Mouse (Mus musculus) spleen, adult 18-20 months (tissue): ENCODE data around the gene Slitrk3.
"Not testable (repeated sequence)": the region's sequence is repeated elsewhere in the genome, so short reads cannot be mapped to it uniquely, and the experiment has no call there.

ENCODE experiments used
- DNase-seq, 2 experiments: peaks; one replicate each; pipeline ENCODE4 v3.0.0; 2022; ENCODE audit warnings: mixed read lengths in 2 of 2

The Slitrk3 gene

DNA sequence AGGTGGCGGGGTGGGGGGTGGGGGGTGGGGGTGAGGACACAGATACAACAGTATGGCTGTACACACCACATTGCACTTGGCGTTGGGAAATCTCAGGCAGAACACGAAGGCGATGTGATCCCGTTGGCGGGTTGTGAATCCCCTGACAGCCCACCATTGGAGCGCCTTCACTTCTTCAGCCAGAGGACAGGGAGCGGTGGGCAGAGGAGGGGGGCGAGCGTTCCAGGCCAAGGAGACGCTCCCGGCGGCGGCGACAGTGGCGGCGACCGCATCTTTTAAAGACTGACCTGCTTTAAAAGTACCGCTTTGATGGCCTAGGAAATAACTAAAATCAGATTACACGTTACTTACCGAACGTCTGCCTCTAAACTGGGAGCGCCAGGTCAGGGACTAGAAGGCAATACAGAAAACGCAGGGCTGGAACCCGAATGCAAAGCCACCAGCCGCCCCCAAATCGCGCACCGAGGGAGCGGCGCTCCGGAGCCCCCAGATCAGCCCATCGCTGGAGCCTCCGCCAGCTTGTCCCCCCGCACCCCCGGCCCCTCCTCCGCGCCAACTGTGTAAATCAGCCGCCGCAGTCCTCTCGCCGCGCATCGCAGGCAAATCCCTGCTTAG is at the start of gene Slitrk3:
Slitrk3 (minus strand) TSS at position 607 of the 615 bp plus-strand sequence.
- no peak for DNase-seq

DNA sequence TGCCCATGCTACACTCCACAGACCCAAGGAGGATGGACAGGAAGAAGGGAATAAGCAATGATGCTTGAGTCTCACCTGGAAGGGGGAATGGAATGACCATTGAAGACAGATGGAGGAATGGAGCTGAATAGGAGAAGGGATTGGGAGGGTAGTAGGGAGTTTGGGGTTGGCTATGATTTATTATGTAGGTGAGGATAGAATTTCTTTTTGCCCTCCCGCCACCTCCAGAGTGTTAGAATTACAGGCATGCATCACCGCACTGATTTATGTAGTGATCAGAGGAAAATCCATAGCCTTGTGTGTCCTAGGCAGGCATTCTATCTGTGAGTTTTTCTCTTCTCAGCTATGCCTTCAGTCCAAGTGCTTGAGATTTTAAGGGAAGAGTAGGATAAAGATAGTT is 36.8 kb upstream of the Slitrk3 start:
- DNase-seq: not testable (repeated sequence)

DNA sequence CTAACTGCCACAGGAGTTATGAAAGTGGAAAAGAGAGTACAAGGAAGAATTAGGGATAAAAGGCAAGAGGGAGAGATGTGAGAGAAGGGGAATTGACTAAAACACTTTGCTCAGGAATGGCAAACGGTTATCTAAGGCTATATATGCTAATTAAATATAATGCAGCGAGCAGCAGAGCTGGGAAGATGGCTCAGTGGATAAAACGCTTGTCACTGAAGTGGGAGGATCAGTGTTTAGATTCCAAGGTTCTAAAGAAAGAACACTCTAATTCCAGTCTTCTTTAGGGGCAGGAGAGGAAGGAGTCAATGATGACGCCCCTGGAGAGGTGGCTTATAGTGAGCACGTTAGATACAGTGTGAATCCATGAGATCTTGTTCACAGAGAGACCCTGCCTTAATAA is 27.0 kb upstream of the Slitrk3 start:
- DNase-seq: no peak

DNA sequence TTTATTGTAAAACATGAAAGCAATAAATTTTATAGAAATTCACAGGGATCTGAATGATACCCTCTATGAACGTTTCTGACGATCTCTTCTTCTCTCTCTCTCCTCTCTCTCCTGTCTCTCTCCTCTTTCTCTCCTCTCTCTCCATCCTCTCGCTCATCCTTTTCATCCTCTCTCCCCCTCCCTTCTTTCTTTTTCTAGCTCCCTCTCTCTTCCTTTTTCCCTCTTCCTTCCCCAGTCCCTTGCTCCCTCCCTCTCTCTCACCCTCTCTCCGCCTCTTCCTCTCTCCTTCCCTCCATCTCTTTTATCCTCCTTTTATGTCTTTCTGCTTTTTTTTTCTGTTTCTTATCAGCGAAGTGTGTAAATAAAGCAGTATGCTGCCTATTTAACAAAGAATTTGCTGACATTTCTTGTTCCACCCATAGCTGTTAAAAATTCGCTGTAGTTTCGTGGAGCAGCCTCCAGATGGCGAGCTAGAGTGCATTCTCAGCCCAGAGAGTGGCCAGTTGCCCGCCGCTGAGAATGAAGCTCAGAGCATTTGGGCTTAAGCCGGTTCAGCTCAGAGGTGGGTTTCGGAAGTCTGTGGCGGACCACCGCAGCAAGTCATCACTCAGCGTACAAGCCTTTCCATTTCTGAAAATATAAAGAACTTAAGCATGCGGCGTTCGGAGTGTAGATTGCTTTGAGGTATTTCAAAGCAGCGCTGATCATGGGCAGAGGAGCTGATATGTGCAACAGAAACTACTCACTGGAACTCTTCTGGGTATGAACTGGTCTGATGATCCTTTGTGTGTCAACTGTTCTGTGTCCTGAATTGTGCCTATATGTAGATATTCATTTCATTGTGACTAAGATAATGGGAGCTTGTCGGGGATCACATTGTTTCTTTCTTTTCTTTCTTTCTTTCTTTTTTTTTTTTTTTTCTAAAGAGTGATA is 8.5 kb upstream of the Slitrk3 start:
- DNase-seq: no peak

DNA sequence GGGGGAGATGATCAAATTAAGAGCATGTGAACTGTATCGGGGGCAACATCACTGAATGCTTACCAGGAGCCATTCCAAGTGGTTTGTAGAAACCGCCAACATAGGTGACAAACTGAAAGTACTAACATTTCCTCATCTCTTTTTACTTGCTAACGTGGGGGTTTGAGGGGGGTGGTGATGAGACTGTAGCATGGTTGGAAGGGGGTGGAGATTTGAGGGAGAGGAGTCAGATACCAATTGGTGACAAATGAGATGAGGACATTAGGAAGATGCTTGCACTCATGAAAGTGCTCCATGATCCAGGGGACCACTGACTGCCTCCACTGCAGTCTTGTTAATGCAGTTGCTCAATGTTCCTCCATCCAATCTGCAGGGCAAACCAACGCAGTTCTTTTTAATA is 587 bp upstream of the Slitrk3 start:
- no peak for DNase-seq

DNA sequence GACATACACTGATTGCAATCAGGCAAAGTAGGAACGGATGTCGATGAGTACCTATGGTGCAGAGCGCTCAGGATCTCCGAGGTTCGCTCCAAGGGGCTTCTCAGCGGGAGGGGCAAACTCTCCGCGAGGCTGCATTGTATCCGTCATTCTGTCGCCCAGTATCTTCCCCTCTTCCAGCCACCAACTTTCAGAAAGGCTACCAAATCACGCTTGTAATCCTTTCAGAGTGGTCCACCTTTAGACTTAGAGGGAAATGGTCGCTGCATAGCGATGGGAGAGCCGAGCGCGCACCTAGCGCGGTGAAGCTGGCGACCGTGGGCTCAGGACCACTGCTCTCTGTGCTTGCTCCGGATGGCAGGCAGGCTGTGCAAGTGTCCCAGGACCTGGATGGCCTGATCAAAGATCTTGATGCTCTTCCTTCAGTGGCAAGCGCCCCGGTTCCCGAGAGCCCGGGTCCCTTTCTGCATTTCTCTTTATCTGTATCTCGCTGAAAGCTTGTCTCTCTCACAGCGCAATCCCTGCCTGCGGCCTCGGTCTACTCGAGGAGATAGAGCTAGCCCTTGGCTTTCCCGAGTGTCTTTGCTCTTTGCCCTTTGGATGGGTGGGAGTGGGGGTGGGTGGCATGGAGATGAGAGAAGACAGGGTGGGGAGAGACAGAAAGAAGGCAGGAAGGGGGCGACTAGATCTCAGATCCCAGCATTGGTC is 959 bp downstream of the Slitrk3 start:
- DNase-seq: no peak

DNA sequence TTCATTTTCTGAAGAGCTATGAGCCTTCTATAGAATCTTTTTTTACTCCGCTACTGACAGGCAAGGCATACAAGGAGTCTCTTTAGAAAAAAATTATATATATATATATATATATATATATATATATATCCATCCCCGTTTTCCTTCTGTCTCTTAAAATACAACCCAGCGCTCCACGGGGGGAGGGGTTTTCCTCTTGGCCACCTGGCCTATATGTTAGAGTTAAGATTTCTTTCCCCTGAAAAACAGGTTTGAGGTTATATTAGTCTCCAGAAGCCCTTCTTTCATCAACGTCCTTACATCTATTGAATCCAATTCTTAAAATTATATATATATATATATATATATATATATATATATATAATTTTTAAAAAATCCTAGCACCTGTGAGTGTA is 1.6 kb downstream of the Slitrk3 start:
- no peak for DNase-seq

DNA sequence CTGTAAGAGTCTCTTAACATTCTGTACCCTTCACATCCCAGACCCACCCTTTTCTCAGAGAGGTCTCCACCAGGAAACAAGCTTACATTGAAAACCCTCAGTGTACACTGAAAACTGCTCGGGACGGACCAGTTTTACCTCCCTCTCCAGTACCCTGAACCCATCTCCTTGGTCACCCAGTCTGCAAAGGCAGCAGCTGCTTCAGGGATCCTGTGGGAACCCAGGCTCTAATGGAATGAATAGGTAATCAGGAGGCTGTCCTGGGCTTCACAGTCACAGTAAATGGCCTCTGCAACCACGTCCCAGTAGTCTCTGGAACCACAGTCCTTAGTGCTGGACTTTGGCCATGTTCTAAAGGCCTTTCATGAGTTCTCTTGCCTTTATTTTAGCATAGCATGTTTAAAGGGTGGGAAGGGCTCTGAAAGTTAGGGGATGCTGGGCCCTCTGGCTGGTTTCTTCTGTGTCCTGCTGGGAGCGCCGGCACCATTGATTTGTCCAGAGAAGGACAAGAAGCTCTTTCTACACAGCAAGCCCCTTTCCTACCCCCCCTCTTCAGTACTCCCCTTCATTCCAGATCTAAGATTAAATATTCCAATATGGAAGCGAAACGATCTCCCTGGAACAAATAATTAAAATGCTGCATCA is 2.1 kb downstream of the Slitrk3 start:
- no peak for DNase-seq

DNA sequence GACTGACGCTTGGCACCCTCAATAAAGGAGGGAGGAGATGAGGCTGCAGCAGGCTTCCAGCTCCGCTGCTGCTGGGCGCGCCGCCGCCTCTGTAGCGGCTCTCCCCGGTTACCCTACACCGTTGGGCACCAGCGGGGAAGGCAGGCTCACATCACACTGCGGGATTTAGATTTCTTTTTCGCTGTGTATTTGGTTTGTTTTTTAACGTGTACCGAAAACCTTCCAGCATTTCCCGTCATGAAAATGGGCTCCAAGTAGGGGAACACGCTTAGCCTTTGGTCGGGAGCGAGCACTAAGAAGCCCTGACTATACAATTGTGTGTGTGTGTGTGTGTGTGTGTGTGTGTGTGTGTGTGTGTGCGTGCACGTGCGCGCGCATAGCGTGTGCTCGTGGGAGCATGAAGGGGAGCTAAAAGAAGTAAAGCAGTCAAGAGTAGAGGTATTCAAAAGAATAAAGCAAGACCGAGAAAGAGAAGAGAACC is 4.1 kb downstream of the Slitrk3 start:
- DNase-seq: no peak

DNA sequence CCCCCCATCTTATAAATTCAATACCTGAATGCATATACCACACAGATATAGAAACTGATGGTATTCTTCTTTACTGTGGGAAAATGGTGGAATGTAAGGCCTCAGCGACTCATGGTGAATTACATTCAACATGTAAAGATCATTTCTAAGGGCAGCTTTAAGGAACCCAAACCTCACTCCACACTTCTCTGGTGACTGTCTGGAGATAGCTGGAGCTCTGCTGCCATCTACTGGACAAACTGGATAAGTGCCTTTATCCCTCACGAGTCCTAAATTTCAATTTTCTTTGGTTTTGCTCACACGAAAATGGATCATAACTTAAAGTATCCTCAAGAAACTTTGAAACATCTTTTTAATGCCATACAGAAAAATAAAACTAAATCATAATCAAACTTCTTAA is 11.4 kb downstream of the Slitrk3 start:
- DNase-seq: no peak

DNA sequence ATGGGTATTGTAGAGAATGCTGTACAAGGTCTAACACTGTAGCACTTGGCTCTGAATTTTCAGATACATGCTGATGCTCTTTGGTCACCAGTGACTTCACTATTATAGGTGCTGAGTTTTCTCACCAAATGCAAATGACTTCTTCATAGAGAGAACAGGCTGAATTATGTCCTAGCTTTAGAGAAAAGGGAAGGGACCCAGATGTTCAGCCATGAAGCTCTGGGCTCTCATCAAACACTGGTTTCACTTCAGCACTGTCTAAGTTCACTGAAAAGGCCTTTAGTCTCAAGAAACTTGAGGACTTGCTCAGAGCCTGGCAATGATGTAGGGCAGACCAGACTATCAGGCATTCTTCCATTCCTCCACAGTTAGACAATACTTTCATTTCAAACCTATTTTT is 15.3 kb downstream of the Slitrk3 start:
- no peak for DNase-seq

DNA sequence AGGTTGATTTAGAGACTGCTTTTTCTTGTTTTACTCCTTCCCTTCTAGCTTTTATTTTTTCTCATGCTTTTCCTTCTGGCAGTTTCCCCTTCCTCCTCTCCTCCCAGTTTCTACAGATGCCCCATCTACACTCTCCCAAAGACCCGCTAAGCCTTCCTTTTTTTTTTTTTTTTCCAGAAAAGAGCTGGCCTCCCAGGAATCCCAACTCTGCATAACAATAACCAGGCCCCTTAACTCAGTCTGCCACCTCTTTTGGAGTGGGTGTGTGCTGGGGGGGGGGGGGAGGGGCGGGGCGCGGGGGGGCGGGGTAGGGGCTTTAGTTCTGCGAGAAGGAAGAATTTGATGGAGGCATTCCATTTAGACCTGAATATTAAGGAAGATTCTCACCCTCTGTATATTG is 51.6 kb downstream of the Slitrk3 start:
- DNase-seq: no peak

DNA sequence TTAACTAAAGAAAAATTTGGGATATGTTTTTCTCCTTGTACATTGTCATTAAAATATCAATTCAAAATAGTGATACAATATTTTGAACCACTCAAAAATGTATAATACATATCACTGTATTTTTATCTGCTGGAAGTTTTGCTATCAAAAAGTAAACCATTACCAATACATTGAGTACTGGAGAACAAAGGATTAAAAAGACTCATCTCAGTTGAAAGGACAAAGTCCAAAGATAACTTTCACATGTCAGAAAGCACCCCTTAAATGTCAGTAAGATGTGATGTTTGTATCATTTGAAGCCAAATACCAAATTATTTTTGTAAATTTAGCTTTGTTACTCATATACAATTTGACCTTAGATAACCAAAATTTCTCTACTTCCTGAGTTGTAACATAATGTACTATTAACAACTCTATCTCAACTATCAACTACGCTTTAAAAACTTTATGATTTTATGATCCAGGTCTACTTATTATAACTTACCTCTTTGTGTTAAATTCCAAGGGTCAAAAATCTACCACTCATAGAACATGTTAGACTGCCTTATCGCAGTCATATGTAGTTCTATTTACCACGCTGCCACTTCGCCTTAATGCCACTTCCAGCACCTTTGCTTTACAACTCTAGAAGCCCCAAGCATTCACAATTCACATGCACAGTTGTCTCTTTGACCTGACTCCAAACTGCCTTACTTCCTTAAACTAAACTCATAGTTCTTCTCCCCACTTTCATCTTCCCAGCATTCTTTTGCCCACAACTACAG is 54.5 kb downstream of the Slitrk3 start:
- no peak for DNase-seq

DNA sequence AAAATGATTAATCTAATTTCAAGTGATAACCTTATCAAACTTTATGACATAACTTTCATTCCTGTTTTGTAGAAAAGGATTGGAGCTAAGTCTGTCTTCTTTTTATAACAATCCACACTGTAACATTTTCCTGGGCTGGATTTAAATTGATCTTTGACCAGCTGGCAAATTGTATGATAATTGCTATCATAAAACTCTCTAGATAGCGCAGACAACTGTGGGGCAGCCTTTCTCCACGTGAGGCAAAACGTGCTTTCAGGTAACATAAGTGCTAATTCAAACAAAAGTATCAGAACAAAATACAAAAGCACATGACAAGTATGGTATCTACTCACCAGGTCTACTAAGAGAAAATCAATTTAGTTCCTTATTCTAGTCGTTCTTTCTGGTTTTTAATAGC is 60.1 kb downstream of the Slitrk3 start:
- no peak for DNase-seq
